Mouse (Mus musculus): ENCODE results near the gene Olfr430. TPM values are rescaled to one million over a fixed set of nuclear protein-coding genes. Genes with fewer than 3 reads are reported as not detected.
A peak's percentile ranks its signal among the peaks of the same experiment; 100 is the strongest.
"Not testable (repeated sequence)": the region's sequence is repeated elsewhere in the genome, so short reads cannot be mapped to it uniquely, and the experiment has no call there.

The Olfr430 gene
- not detected in 2 replicates for polyA plus RNA-seq (2012; rRNA removed)

DNA sequence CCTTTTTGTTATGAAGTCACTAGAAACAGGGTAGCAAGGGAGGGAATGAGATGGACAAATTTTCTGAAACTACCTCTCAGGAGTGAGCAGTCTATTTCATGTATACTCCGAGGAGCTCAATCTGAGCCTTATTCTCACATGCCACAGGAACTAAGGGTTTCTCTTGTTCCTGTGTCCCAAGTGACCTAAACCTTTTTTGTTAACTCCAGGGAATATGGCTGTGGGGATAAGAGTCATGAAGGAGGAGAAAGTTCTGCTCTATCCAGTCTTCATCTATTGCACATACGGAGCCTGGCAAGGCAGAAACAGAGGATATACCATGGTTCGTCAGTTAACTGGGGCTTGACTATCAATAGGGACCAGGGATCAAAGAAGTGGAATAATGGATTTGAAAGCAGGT lies at the start of gene Olfr430:
Gene Olfr430 (plus strand): TSS at position 301 of the 400 bp plus-strand sequence.
- no peaks in the 10 kb centered on the region for H3K36me3 ChIP-seq (ENCODE audit: control insufficient read depth, insufficient read depth, low read length)
- no peaks in the 10 kb centered on the region for H3K27me3 ChIP-seq (ENCODE audit: control insufficient read depth, insufficient read depth, low read length)
- no peaks in the 10 kb centered on the region for H3K4me1 ChIP-seq (ENCODE audit: control insufficient read depth, insufficient read depth, insufficient read length, low read length)
- H3K4me3 ChIP-seq (ENCODE audit: low read depth, low read length): no peak within 1 kb of the TSS
- H3K27ac ChIP-seq (ENCODE audit: insufficient read depth, low read depth, low read length): no peak within 1 kb of the TSS
- 90% methylated on average over 3 of the region's 3 CpGs for WGBS
- TF ChIP-seq CTCF (IDR thresholded peaks at IDR 0.05; ENCODE audit: extremely low read depth, insufficient read length, insufficient replicate concordance, low read depth, low read length) (no peak), POLR2A (IDR thresholded peaks at IDR 0.05; ENCODE audit: low read depth, low read length) (no peak)

GRCm38 (mm10) chr1:174031698-174032097 lies 34.7 kb upstream of the Olfr430 start, which contains the start of gene Ifi205:
TSS of gene Ifi205 (minus strand) at chr1:174031810.
- no peaks in the 10 kb centered on the region for H3K36me3 ChIP-seq (ENCODE audit: control insufficient read depth, insufficient read depth, low read length)
- no peaks in the 10 kb centered on the region for H3K4me1 ChIP-seq (ENCODE audit: control insufficient read depth, insufficient read depth, insufficient read length, low read length)
- H3K27ac ChIP-seq (ENCODE audit: insufficient read depth, low read depth, low read length): peak within 1 kb of the TSS; percentile 41; the same call in 1 of the 2 replicates
- TF ChIP-seq POLR2A (IDR thresholded peaks at IDR 0.05; ENCODE audit: low read depth, low read length) (no peak), CTCF (IDR thresholded peaks at IDR 0.05; ENCODE audit: extremely low read depth, insufficient read length, insufficient replicate concordance, low read depth, low read length) (no peak)
- H3K4me3 ChIP-seq (ENCODE audit: low read depth, low read length): no peak within 1 kb of the TSS
- WGBS: 25% methylated on average over 1 of the region's 1 CpGs
- no peaks in the 10 kb centered on the region for H3K27me3 ChIP-seq (ENCODE audit: control insufficient read depth, insufficient read depth, low read length)

GRCm38 (mm10) chr1:174035841-174036240 lies 30.6 kb upstream of the Olfr430 start:
- Histone ChIP-seq H3K4me3 (ENCODE audit: low read depth, low read length) (no peak overlapping the region), H3K27me3 (ENCODE audit: control insufficient read depth, insufficient read depth, low read length) (no peaks in the 10 kb centered on the region), H3K27ac (ENCODE audit: insufficient read depth, low read depth, low read length) (no peak overlapping the region), H3K4me1 (ENCODE audit: control insufficient read depth, insufficient read depth, insufficient read length, low read length) (no peaks in the 10 kb centered on the region), H3K36me3 (ENCODE audit: control insufficient read depth, insufficient read depth, low read length) (no peaks in the 10 kb centered on the region)
- TF ChIP-seq CTCF (IDR thresholded peaks at IDR 0.05; ENCODE audit: extremely low read depth, insufficient read length, insufficient replicate concordance, low read depth, low read length) (no peak), POLR2A (IDR thresholded peaks at IDR 0.05; ENCODE audit: low read depth, low read length) (no peak)
- 65% methylated on average over 4 of the region's 4 CpGs for WGBS

GRCm38 (mm10) chr1:174038480-174038879 lies 27.9 kb upstream of the Olfr430 start:
- TF ChIP-seq POLR2A (IDR thresholded peaks at IDR 0.05; ENCODE audit: low read depth, low read length) (no peak), CTCF (IDR thresholded peaks at IDR 0.05; ENCODE audit: extremely low read depth, insufficient read length, insufficient replicate concordance, low read depth, low read length) (no peak)
- Histone ChIP-seq H3K4me3 (ENCODE audit: low read depth, low read length) (no peak overlapping the region), H3K27ac (ENCODE audit: insufficient read depth, low read depth, low read length) (no peak overlapping the region), H3K27me3 (ENCODE audit: control insufficient read depth, insufficient read depth, low read length) (no peaks in the 10 kb centered on the region), H3K4me1 (ENCODE audit: control insufficient read depth, insufficient read depth, insufficient read length, low read length) (no peaks in the 10 kb centered on the region), H3K36me3 (ENCODE audit: control insufficient read depth, insufficient read depth, low read length) (no peaks in the 10 kb centered on the region)
- 71% methylated on average over 3 of the region's 3 CpGs for WGBS

DNA sequence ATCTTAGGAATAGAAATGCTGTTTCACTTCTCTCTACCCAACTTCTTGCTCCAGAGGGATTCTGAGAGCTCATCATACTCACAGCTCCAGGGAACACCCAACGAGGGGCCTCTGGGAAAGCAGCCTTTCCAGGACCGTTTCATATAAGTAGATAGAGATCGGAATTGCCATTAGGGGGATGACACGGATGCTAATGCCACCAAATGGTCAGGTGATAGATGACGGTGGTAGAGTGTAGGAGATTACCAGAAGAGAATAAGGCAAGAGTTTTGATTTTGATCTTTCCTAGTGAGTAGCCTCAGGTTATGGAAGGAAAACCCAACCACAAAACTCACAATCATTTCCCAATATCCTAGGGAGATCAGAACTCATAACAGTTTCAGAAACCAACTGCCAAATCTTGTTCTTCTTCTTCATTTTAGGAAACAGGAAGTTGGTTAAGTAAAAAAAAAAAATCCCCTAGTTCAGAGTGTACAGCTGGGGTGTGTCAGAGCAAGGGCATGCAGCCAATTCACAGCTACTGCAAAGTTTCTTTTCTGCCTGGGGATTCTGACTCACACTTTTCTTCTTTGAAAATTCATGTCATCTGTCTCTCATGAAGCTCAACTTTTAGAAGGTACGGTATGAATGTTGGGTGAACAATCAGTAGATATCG lies 25.8 kb upstream of the Olfr430 start, which contains the start of gene Olfr433:
Gene Olfr433 (plus strand): TSS at position 183 of the 655 bp plus-strand sequence.
- H3K27ac ChIP-seq (ENCODE audit: insufficient read depth, low read depth, low read length): peak within 1 kb of the TSS; percentile 25; the same call in 1 of the 2 replicates
- H3K4me3 ChIP-seq (ENCODE audit: low read depth, low read length): no peak within 1 kb of the TSS
- 62% methylated on average over 7 of the region's 7 CpGs for WGBS
- no peaks in the 10 kb centered on the region for H3K36me3 ChIP-seq (ENCODE audit: control insufficient read depth, insufficient read depth, low read length)
- no peaks in the 10 kb centered on the region for H3K27me3 ChIP-seq (ENCODE audit: control insufficient read depth, insufficient read depth, low read length)
- TF ChIP-seq CTCF (IDR thresholded peaks at IDR 0.05; ENCODE audit: extremely low read depth, insufficient read length, insufficient replicate concordance, low read depth, low read length) (no peak), POLR2A (IDR thresholded peaks at IDR 0.05; ENCODE audit: low read depth, low read length) (no peak)
- H3K4me1 ChIP-seq (ENCODE audit: control insufficient read depth, insufficient read depth, insufficient read length, low read length): no peaks in the 10 kb centered on the region

DNA sequence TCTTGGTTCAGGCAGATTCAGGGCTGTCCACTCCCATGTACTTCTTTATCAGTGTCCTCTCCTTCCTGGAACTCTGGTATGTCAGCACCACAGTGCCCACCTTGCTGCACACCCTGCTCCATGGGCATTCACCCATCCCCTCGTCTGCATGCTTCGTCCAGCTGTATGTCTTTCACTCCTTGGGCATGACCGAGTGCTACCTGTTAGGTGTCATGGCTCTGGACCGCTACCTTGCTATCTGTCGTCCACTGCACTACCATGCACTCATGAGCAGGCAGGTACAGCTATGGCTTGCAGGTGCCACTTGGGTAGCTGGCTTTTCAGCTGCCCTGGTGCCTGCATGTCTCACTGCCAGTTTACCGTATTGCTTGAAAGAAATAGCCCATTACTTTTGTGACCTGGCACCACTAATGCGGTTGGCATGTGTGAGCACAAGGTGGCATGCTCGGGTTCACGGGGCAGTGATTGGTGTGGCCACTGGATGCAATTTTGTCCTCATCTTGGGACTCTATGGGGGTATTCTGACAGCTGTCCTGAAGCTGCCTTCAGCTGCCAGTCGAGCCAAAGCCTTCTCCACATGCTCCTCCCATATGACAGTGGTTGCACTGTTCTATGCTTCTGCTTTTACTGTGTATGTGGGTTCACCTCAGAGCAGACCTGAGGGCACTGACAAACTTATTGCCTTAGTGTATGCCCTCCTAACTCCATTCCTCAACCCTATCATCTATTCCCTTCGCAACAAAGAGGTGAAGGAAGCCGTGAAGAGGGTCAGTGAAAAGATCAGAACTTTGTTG lies 24.1 kb upstream of the Olfr430 start:
- not testable (repeated sequence) for H3K36me3 ChIP-seq (ENCODE audit: control insufficient read depth, insufficient read depth, low read length); H3K4me3 ChIP-seq (ENCODE audit: low read depth, low read length); H3K27me3 ChIP-seq (ENCODE audit: control insufficient read depth, insufficient read depth, low read length); H3K4me1 ChIP-seq (ENCODE audit: control insufficient read depth, insufficient read depth, insufficient read length, low read length); H3K27ac ChIP-seq (ENCODE audit: insufficient read depth, low read depth, low read length)
- 83% methylated on average over 12 of the region's 12 CpGs for WGBS

DNA sequence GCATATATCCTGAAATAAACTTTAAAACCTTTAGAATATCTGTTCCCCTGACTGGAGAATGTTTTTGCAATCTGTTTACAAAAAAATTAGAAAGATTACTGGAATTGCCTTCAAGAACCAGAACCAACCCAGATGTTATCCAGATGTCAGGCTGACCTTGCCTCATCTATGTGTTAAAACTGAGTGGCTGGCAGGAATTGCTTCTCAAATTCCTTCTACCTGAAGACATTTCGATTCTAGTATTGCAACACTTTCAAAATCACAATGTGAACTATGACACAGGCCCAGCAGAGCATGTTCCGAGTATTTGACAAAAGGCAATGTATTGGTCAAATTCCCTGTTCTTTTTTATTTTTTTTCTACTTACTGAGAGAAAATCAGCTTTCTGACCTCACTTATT lies 22.0 kb upstream of the Olfr430 start:
- no peak overlapping the region for H3K4me3 ChIP-seq (ENCODE audit: low read depth, low read length)
- TF ChIP-seq POLR2A (IDR thresholded peaks at IDR 0.05; ENCODE audit: low read depth, low read length) (no peak), CTCF (IDR thresholded peaks at IDR 0.05; ENCODE audit: extremely low read depth, insufficient read length, insufficient replicate concordance, low read depth, low read length) (no peak)
- no peaks in the 10 kb centered on the region for H3K4me1 ChIP-seq (ENCODE audit: control insufficient read depth, insufficient read depth, insufficient read length, low read length)
- no peak overlapping the region for H3K27ac ChIP-seq (ENCODE audit: insufficient read depth, low read depth, low read length)
- no peaks in the 10 kb centered on the region for H3K27me3 ChIP-seq (ENCODE audit: control insufficient read depth, insufficient read depth, low read length)
- 61% methylated on average over 2 of the region's 2 CpGs for WGBS
- no peaks in the 10 kb centered on the region for H3K36me3 ChIP-seq (ENCODE audit: control insufficient read depth, insufficient read depth, low read length)

GRCm38 (mm10) chr1:174048227-174048626 lies 18.2 kb upstream of the Olfr430 start:
- H3K36me3 ChIP-seq (ENCODE audit: control insufficient read depth, insufficient read depth, low read length); H3K27me3 ChIP-seq (ENCODE audit: control insufficient read depth, insufficient read depth, low read length); H3K4me1 ChIP-seq (ENCODE audit: control insufficient read depth, insufficient read depth, insufficient read length, low read length); H3K4me3 ChIP-seq (ENCODE audit: low read depth, low read length); H3K27ac ChIP-seq (ENCODE audit: insufficient read depth, low read depth, low read length): not testable (repeated sequence)
- WGBS: 74% methylated on average over 6 of the region's 6 CpGs
